Mouse (Mus musculus): ENCODE results near the gene Stk10. TPM values are rescaled to one million over a fixed set of nuclear protein-coding genes. Genes with fewer than 3 reads are reported as not detected.

The Stk10 gene
- polyA plus RNA-seq, 1 experiment from 2014 or later = 2.5 TPM

Other genes with a start within 250 kb of the Stk10 start
- gene Hba-a1, start 249.8 kb upstream of the Stk10 start, polyA plus RNA-seq (2015; fragmentation: Nextera tagmentation; extraction: Ambion mirVana) = 23,640 and 24,567 TPM in 2 replicates
- gene Hbq1b, start 246.3 kb upstream of the Stk10 start, polyA plus RNA-seq (2015; fragmentation: Nextera tagmentation; extraction: Ambion mirVana) = 3.1 and 3.6 TPM in 2 replicates
- gene Hba-a2, start 236.8 kb upstream of the Stk10 start, polyA plus RNA-seq (2015; fragmentation: Nextera tagmentation; extraction: Ambion mirVana) = 64,616 and 65,648 TPM in 2 replicates
- gene Hbq1a, start 233.2 kb upstream of the Stk10 start, polyA plus RNA-seq (2015; fragmentation: Nextera tagmentation; extraction: Ambion mirVana) = 3.2 TPM in 2 replicates
- gene Sh3pxd2b, start 185.5 kb upstream of the Stk10 start, polyA plus RNA-seq (2015; fragmentation: Nextera tagmentation; extraction: Ambion mirVana) = 9.3 and 15.5 TPM in 2 replicates
- 23.3 and 28.6 TPM in 2 replicates for gene Ubtd2, start 77.9 kb upstream of the Stk10 start, polyA plus RNA-seq (2015; fragmentation: Nextera tagmentation; extraction: Ambion mirVana)
- 0.19 and 0.61 TPM in 2 replicates for gene Efcab9, start 1.2 kb upstream of the Stk10 start, polyA plus RNA-seq (2015; fragmentation: Nextera tagmentation; extraction: Ambion mirVana)
- gene Fbxw11, start 109.4 kb downstream of the Stk10 start, polyA plus RNA-seq (2015; fragmentation: Nextera tagmentation; extraction: Ambion mirVana) = 58.8 and 66.8 TPM in 2 replicates

Measured in heart, embryonic 15.5 days (tissue).